Mouse (Mus musculus) G1E (cell line): ENCODE data around the gene Ell2.
"Not testable (repeated sequence)": the region's sequence is repeated elsewhere in the genome, so short reads cannot be mapped to it uniquely, and the experiment has no call there.

ENCODE experiments used
- CTCF ChIP-seq: IDR thresholded peaks from 2 replicates; pipeline ENCODE4 v1.5.1; 2012; ENCODE audit warnings: low read depth, low read length, inconsistent platforms, mixed read lengths
- GATA1 ChIP-seq: IDR thresholded peaks from 2 replicates; pipeline ENCODE4 v1.6.1; 2012; ENCODE audit warnings: borderline replicate concordance, low read length, inconsistent platforms, mixed read lengths
- POLR2AphosphoS5 ChIP-seq: IDR thresholded peaks from 2 replicates; pipeline ENCODE4 v1.6.1; 2012; ENCODE audit warnings: low read depth, low read length, inconsistent platforms; ENCODE audit not compliant: insufficient replicate concordance
- TAL1 ChIP-seq: conservative IDR thresholded peaks from 2 replicates; pipeline ENCODE4 v1.6.1; 2012; ENCODE audit warnings: low read depth, low read length, inconsistent platforms, mixed read lengths

GRCm38 (mm10) chr13:75712544-75712943 is 6.0 kb downstream of the Ell2 start:
- TF ChIP-seq GATA1, CTCF, TAL1, POLR2AphosphoS5: not testable (repeated sequence)
